Mouse (Mus musculus) midbrain, postnatal 0 days (tissue): Measurements from ENCODE around the gene Adam12. TPM values are rescaled to one million over a fixed set of nuclear protein-coding genes. Genes with fewer than 3 reads are reported as not detected.

Experiments used
- ATAC-seq: fragments of 200-750 bp; cut with Nextera tagmentation; 2 replicates; pipeline ENCODE4 v1.8.0; 2017; ENCODE audit warnings: moderate number of reproducible peaks, mild to moderate bottlenecking, moderate TSS enrichment, moderate library complexity; ENCODE audit not compliant: low FRiP score
- DNase-seq: peaks from one replicate; pipeline ENCODE4 v3.0.0-alpha.2; 2015; ENCODE audit warnings: low spot score
- H3K27ac ChIP-seq: fragments of 300-500 bp; sonication (generic); 2 replicates; pipeline ENCODE4 v1.5.1; 2014; ENCODE audit warnings: low read depth, mild to moderate bottlenecking, low read length, mixed read lengths
- H3K27me3 ChIP-seq: fragments of 300-500 bp; sonication (generic); 2 replicates; pipeline ENCODE4 v1.6.1; 2014; ENCODE audit warnings: low read length, control low read depth, mixed read lengths; ENCODE audit not compliant: insufficient read depth
- H3K36me3 ChIP-seq: fragments of 300-500 bp; sonication (generic); 2 replicates; pipeline ENCODE4 v1.6.1; 2014; ENCODE audit warnings: low read length, control low read depth, mixed read lengths; ENCODE audit not compliant: insufficient read depth
- H3K4me1 ChIP-seq: fragments of 300-500 bp; sonication (generic); 2 replicates; pipeline ENCODE4 v1.6.1; 2014; ENCODE audit warnings: mild to moderate bottlenecking, control low read depth, antibody characterized with exemption, low read length, mixed read lengths; ENCODE audit not compliant: insufficient read depth
- H3K4me2 ChIP-seq: fragments of 300-500 bp; sonication (generic); 2 replicates; pipeline ENCODE4 v1.6.1; 2014; ENCODE audit warnings: low read depth, mild to moderate bottlenecking, low read length, mixed read lengths; ENCODE audit not compliant: poor library complexity, severe bottlenecking
- H3K4me3 ChIP-seq: fragments of 300-500 bp; sonication (generic); 2 replicates; pipeline ENCODE4 v1.5.1; 2014; ENCODE audit warnings: low read depth, mild to moderate bottlenecking, low read length, moderate library complexity
- H3K9ac ChIP-seq: fragments of 300-500 bp; sonication (generic); replicated peaks from 2 replicates; pipeline ENCODE4 v1.6.1; 2014; ENCODE audit warnings: mild to moderate bottlenecking, low read length, moderate library complexity, mixed read lengths; ENCODE audit not compliant: poor library complexity, severe bottlenecking
- H3K9me3 ChIP-seq: fragments of 300-500 bp; sonication (generic); 2 replicates; pipeline ENCODE4 v1.6.1; 2016; ENCODE audit warnings: low read length, control low read depth
- CTCF ChIP-seq: IDR thresholded peaks from 2 replicates; pipeline ENCODE4 v1.5.1; 2016; ENCODE audit warnings: antibody characterized with exemption, mild to moderate bottlenecking
- WGBS: fragments of 180-500 bp; shearing (Covaris S2); extraction: QIAGEN DNeasy Blood & Tissue Kit; methylation state at CpG from one replicate; pipeline ENCODE4 v1.1.7; 2014; 5-methylcytosine and 5-hydroxymethylcytosine counted together
- polyA plus RNA-seq: library from polyadenylated mRNA; unstranded; fragments of >200 nt; fragmentation: Nextera tagmentation; extraction: Ambion mirVana; gene quantifications from 2 replicates; pipeline ENCODE4 v1.2.1, GENCODE M21; 2015
- total RNA-seq: library from RNA; depleted of rRNA; stranded (reverse); fragments of >200 nt; gene quantifications from 2 replicates; pipeline ENCODE4 v1.2.3, GENCODE M21; 2014

Adam12 gene
- total and polyA plus RNA-seq, 2 experiments from 2014 or later: 3.5 to 12.8 TPM

- Histone ChIP-seq H3K4me1 (no peaks in the 10 kb centered on the region), H3K4me2 (no peak overlapping the region), H3K27ac (no peak overlapping the region), H3K36me3 (no peaks in the 10 kb centered on the region), H3K9me3 (no peaks in the 10 kb centered on the region), H3K27me3 (no peaks in the 10 kb centered on the region), H3K9ac (no peak overlapping the region), H3K4me3 (no peak overlapping the region)
- DNase-seq (no peak), ATAC-seq (no peak)
- no peak for TF ChIP-seq CTCF
Observed at GRCm38 (mm10) chr7:133990930-133991329, 241.0 kb downstream of the Adam12 start.

- Histone ChIP-seq H3K4me2 (no peak overlapping the region), H3K4me3 (no peak overlapping the region), H3K9me3 (no peaks in the 10 kb centered on the region), H3K36me3 (no peaks in the 10 kb centered on the region), H3K27me3 (no peaks in the 10 kb centered on the region), H3K4me1 (no peaks in the 10 kb centered on the region), H3K27ac (no peak overlapping the region), H3K9ac (no peak overlapping the region)
- 91% methylated on average over 5 of the region's 5 CpGs for WGBS
- no peak for DNase-seq
- ATAC-seq: no peak
- no peak for TF ChIP-seq CTCF
Observed at GRCm38 (mm10) chr7:133988356-133988755, 243.6 kb downstream of the Adam12 start.

- H3K9me3 ChIP-seq: no peaks in the 10 kb centered on the region
- H3K4me2 ChIP-seq: no peak overlapping the region
- DNase-seq: no peak
- no peaks in the 10 kb centered on the region for H3K36me3 ChIP-seq
- H3K27ac ChIP-seq: no peak overlapping the region
- H3K9ac ChIP-seq: no peak overlapping the region
- ATAC-seq: no peak
- no peaks in the 10 kb centered on the region for H3K27me3 ChIP-seq
- WGBS: 88% methylated on average over 4 of the region's 4 CpGs
- no peaks in the 10 kb centered on the region for H3K4me1 ChIP-seq
- no peak for TF ChIP-seq CTCF
- H3K4me3 ChIP-seq: no peak overlapping the region
Observed at GRCm38 (mm10) chr7:133986201-133986600, 245.7 kb downstream of the Adam12 start.

DNA sequence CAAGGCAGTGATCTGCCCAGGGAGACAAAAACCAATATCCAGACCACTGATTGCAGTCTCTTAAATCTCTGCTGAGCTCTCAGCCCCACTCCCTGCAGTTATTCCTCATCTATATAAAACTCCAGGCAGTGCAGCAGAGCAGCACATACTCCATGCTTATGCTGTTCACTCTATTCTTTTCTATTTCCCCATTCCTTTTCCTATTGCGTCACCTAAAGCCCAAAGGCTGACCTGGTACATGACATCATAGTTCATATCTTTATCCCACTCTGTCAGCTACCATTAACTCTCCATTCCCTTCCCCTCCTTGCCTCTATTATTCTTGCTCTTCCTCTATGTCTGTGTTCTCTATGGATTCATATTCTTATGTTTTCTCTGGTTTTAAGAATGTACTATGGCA is 246.3 kb downstream of the Adam12 start:
- Histone ChIP-seq H3K9ac (no peak overlapping the region), H3K36me3 (no peaks in the 10 kb centered on the region), H3K9me3 (no peaks in the 10 kb centered on the region), H3K27ac (no peak overlapping the region), H3K4me1 (no peaks in the 10 kb centered on the region), H3K4me3 (no peak overlapping the region), H3K4me2 (no peak overlapping the region), H3K27me3 (no peaks in the 10 kb centered on the region)
- ATAC-seq (no peak), DNase-seq (no peak)
- WGBS: 88% methylated on average over 1 of the region's 1 CpGs
- no peak for TF ChIP-seq CTCF

DNA sequence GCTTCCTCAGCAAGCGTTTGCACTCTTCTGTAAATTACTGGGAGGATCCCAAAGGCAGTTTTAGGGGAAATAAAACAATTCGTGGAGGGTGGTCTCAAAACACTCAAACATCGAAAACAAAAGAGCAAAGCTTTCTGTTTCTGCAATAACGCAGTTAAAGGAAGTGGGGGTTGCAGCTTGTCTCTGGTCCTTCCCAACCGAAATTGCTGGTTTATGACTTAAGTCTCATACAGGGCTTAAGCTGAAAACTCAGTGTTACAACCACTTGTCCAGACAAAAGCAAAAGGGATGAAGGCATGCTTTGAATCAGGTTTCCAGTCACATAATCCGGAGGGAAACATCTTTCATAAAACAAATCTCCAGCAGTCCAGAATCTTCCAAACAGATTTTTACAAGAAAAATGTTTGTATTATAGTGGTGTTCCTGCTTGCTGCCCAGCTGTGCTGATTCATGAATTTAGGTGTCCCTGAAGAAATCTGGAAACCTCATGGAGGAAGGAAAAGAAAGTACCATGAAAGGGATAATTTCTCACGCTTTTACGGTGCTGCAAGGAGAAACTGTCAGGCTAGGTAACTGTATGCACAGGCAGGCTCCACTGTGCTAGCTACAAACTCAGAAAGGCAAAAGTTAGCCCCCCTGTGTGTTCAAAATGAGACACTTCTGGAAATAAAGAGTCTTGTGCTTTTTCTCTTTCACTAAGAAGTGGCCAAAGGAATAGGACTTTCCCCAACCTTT is 255.4 kb downstream of the Adam12 start:
- 57% methylated on average over 8 of the region's 8 CpGs for WGBS
- ATAC-seq (no peak), DNase-seq (no peak)
- Histone ChIP-seq H3K36me3 (no peaks in the 10 kb centered on the region), H3K9me3 (no peaks in the 10 kb centered on the region), H3K9ac (no peak overlapping the region), H3K27me3 (no peaks in the 10 kb centered on the region), H3K4me3 (no peak overlapping the region), H3K4me1 (no peaks in the 10 kb centered on the region), H3K27ac (no peak overlapping the region), H3K4me2 (no peak overlapping the region)
- no peak for TF ChIP-seq CTCF

DNA sequence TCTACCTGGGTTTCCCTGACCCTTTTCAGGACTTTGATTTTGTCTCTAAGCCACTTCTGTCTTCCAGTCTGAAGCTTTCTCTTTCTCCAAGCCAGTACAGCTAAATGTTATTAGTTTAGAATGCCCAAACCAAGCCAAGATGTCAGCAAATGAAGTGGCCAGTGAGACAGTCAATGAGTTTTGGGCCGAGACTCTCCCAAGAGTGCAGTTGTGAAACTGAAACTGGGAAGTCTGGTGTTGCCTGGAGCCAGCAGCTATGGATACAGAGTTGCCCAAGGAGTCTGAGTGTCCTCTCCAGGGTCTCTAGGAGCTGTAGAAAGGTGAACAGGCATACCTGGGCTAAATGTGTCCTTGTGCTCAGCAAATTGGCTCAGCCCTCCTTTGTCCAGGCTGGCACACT is 260.9 kb downstream of the Adam12 start:
- Histone ChIP-seq H3K9me3 (no peaks in the 10 kb centered on the region), H3K36me3 (no peaks in the 10 kb centered on the region; the same call in 1 of the 2 replicates), H3K27ac (no peak overlapping the region), H3K4me2 (no peak overlapping the region), H3K9ac (no peak overlapping the region), H3K4me3 (no peak overlapping the region), H3K27me3 (no peaks in the 10 kb centered on the region), H3K4me1 (no peaks in the 10 kb centered on the region)
- TF ChIP-seq CTCF: no peak
- DNase-seq: no peak
- 85% methylated on average over 1 of the region's 1 CpGs for WGBS
- ATAC-seq: no peak
